Mouse (Mus musculus) hematopoietic stem cell, adult 5-6 weeks (primary cell): ENCODE measurements around the gene Iah1. TPM values are rescaled to one million over a fixed set of nuclear protein-coding genes. Genes with fewer than 3 reads are reported as not detected.

Experiments
- ATAC-seq, 2 experiments: fragments of 125-278 bp in 1 of 2; replicated peaks in 1 of 2; 2 replicates each; pipeline ENCODE4 v1.8.0; 2016 to 2017; ENCODE audit warnings: inconsistent platforms in 2 of 2, mild to moderate bottlenecking in 2 of 2, moderate number of reproducible peaks in 2 of 2, low read depth in 1 of 2, moderate TSS enrichment in 1 of 2; ENCODE audit not compliant: low FRiP score in 2 of 2, poor library complexity in 2 of 2, severe bottlenecking in 2 of 2, insufficient read depth in 1 of 2, low TSS enrichment in 1 of 2
- total RNA-seq: library from RNA; stranded (forward); fragments of 172-1452, 232-1000 nt; gene quantifications from 2 replicates; pipeline ENCODE4 v1.2.3, GENCODE M21; 2017

The Iah1 gene
- total RNA-seq, result 30.3 and 33.5 TPM in 2 replicates

- peak; percentile 95 for ATAC-seq
These were observed at the start of gene Iah1 for GRCm38 (mm10) chr12:21315923-21316868. TSS of gene Iah1 (plus strand) at chr12:21316389.

- ATAC-seq, result no peak
These were observed 49.4 kb upstream of the Iah1 start for GRCm38 (mm10) chr12:21266784-21267098.

GRCm38 (mm10) chr12:21268083-21268616 lies 48.0 kb upstream of the Iah1 start:
- ATAC-seq, result no peak

GRCm38 (mm10) chr12:21274446-21274845 lies 41.7 kb upstream of the Iah1 start:
- no peak for ATAC-seq

GRCm38 (mm10) chr12:21277352-21277864 lies 38.8 kb upstream of the Iah1 start:
- ATAC-seq, result no peak

- no peak for ATAC-seq
These were observed 31.3 kb upstream of the Iah1 start, which contains the start of gene Cpsf3 for GRCm38 (mm10) chr12:21284761-21285441. TSS of gene Cpsf3 (plus strand) at chr12:21285391.

GRCm38 (mm10) chr12:21285508-21286242 lies 30.5 kb upstream of the Iah1 start:
- peak; percentile 43 to 68 for ATAC-seq

- peak; percentile 82 to 89 for ATAC-seq
These were observed 30.0 kb upstream of the Iah1 start, which contains the start of gene Itgb1bp1 for GRCm38 (mm10) chr12:21286243-21286622. TSS of gene Itgb1bp1 (minus strand) at chr12:21286284.

- ATAC-seq, result peak; percentile 67 to 73
These were observed 29.2 kb upstream of the Iah1 start for GRCm38 (mm10) chr12:21286712-21287650.

GRCm38 (mm10) chr12:21288716-21289395 lies 27.3 kb upstream of the Iah1 start:
- ATAC-seq, result no peak

- ATAC-seq, result no peak
These were observed 26.5 kb upstream of the Iah1 start for GRCm38 (mm10) chr12:21289651-21290050.

GRCm38 (mm10) chr12:21298856-21299255 lies 17.3 kb upstream of the Iah1 start:
- no peak for ATAC-seq

- ATAC-seq, result no peak
These were observed 14.9 kb upstream of the Iah1 start for GRCm38 (mm10) chr12:21301324-21301723.

- no peak for ATAC-seq
These were observed 14.3 kb upstream of the Iah1 start for GRCm38 (mm10) chr12:21301932-21302331.

GRCm38 (mm10) chr12:21302361-21302783 lies 13.8 kb upstream of the Iah1 start:
- no peak for ATAC-seq

GRCm38 (mm10) chr12:21305741-21306140 lies 10.4 kb upstream of the Iah1 start:
- no peak for ATAC-seq
